Mouse (Mus musculus) embryonic fibroblast, embryonic 13.5 days (primary cell): ENCODE results near the gene Mettl5. TPM values are rescaled to one million over a fixed set of nuclear protein-coding genes. Genes with fewer than 3 reads are reported as not detected.
"Not testable (repeated sequence)": the region's sequence is repeated elsewhere in the genome, so short reads cannot be mapped to it uniquely, and the experiment has no call there.

Experiments used
- H3K27ac ChIP-seq: 2 replicates; pipeline ENCODE4 v1.5.1; 2012; ENCODE audit warnings: low read length, control low read depth, inconsistent platforms; ENCODE audit not compliant: insufficient read depth
- H3K4me1 ChIP-seq: 2 replicates; pipeline ENCODE4 v1.6.1; 2011; ENCODE audit warnings: low read length; ENCODE audit not compliant: control insufficient read depth, insufficient read depth
- H3K4me3 ChIP-seq: 2 replicates; pipeline ENCODE4 v1.5.1; 2011; ENCODE audit warnings: mild to moderate bottlenecking, control low read depth, low read length; ENCODE audit not compliant: insufficient read depth
- CTCF ChIP-seq: IDR thresholded peaks from 2 replicates; pipeline ENCODE4 v1.5.1; 2011; ENCODE audit warnings: mild to moderate bottlenecking, control low read depth, low read length, moderate library complexity, borderline replicate concordance; ENCODE audit not compliant: insufficient read depth
- POLR2A ChIP-seq: IDR thresholded peaks from 2 replicates; pipeline ENCODE4 v1.6.1; 2011; ENCODE audit warnings: low read depth, mild to moderate bottlenecking, control low read depth, low read length, moderate library complexity
- polyA plus RNA-seq: library from polyadenylated mRNA; stranded (reverse); fragments of >200 nt; gene quantifications from 2 replicates; pipeline ENCODE4 v1.2.4, GENCODE M21; 2011; ENCODE audit warnings: low read depth; ENCODE audit not compliant: missing spikeins, insufficient read length

Mettl5 gene
- 14.4 and 17.0 TPM in 2 replicates for polyA plus RNA-seq

GRCm38 (mm10) chr2:69885451-69886305, at the start of gene Mettl5:
Gene Mettl5, minus strand, starts transcription at chr2:69885615.
- peak; percentile 67; the same call in 1 of the 2 replicates for TF ChIP-seq CTCF
- TF ChIP-seq POLR2A = peak; percentile 93
- Histone ChIP-seq H3K27ac (peak within 1 kb of the TSS; percentile 48), H3K4me1 (peaks cover 6% of the 10 kb centered on the region; the same call in 1 of the 2 replicates), H3K4me3 (peak within 1 kb of the TSS; percentile 73)

- TF ChIP-seq POLR2A (no peak), CTCF (no peak)
- Histone ChIP-seq H3K4me3 (no peak overlapping the region), H3K27ac (peak overlapping the region; percentile 68; the same call in 1 of the 2 replicates), H3K4me1 (peaks cover 7% of the 10 kb centered on the region; the same call in 1 of the 2 replicates)
Measured at GRCm38 (mm10) chr2:69924943-69925342, 39.5 kb upstream of the Mettl5 start.

DNA sequence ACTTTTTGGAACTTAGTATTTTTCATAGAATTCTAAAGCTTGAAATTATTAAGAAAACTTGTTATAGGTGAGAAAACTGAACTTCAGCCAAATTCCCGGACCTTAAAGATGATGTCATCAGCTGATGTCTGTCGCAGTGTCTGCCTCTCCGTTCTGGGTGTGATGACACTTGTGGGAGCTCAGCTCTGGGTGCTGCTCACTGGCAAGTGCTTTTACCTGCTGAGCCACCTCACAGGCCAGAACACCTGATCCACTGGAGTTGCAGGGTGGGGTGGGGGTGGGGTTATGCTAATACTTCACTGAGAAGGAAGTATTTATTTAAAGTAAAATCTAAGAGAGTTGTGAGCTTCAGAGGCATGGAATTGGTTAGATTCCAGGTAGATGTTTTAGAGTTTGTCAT, 31.9 kb upstream of the Mettl5 start:
- H3K27ac ChIP-seq = no peak overlapping the region
- TF ChIP-seq CTCF (no peak), POLR2A (no peak)
- H3K4me3 ChIP-seq = no peak overlapping the region
- no peaks in the 10 kb centered on the region for H3K4me1 ChIP-seq

GRCm38 (mm10) chr2:69912801-69913200, 27.4 kb upstream of the Mettl5 start:
- no peak overlapping the region for H3K27ac ChIP-seq
- H3K4me3 ChIP-seq = no peak overlapping the region
- no peaks in the 10 kb centered on the region for H3K4me1 ChIP-seq
- TF ChIP-seq CTCF = no peak
- no peak for TF ChIP-seq POLR2A

- not testable (repeated sequence) for H3K27ac ChIP-seq, H3K4me3 ChIP-seq
Measured at GRCm38 (mm10) chr2:69907394-69907793, 22.0 kb upstream of the Mettl5 start.

DNA sequence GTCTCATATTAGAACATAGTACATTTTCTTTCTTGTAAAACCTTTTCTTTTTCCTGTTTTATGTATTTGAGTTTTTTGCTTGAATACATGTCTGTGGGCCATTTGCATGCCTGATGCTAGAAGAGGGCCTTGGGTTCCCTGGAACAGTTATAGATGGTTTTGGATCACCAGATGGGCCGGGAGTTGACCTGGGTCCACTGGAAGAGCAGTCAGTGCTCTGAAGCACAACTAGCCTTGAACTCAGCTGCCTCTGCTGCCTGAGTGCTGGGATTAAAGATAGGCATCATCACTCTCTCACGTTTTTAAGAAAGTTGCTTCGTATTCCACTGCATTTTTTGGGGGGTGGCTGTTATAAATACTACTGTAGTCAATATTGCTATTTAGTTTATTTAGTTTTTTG, 18.1 kb upstream of the Mettl5 start:
- no peaks in the 10 kb centered on the region for H3K4me1 ChIP-seq
- H3K4me3 ChIP-seq = no peak overlapping the region
- no peak overlapping the region for H3K27ac ChIP-seq
- TF ChIP-seq CTCF (no peak), POLR2A (no peak)

More at GRCm38 (mm10) chr2:69907394-69907793, 22.0 kb upstream of the Mettl5 start:
- H3K4me1 ChIP-seq = not testable (repeated sequence)

GRCm38 (mm10) chr2:69897618-69898575, 12.5 kb upstream of the Mettl5 start:
- Histone ChIP-seq H3K27ac (peak overlapping the region; percentile 30; the same call in 1 of the 2 replicates), H3K4me1 (no peaks in the 10 kb centered on the region), H3K4me3 (peak overlapping the region; percentile 98)
- TF ChIP-seq POLR2A = 0 out of 2 replicates have a peak, but pooled peaks have one; percentile 25
- no peak for TF ChIP-seq CTCF

- Histone ChIP-seq H3K4me3 (peak within 1 kb of the TSS; percentile 98), H3K27ac (peak within 1 kb of the TSS; percentile 30), H3K4me1 (no peaks in the 10 kb centered on the region)
- TF ChIP-seq POLR2A (peak; percentile 58; the same call in 1 of the 2 replicates), CTCF (no peak)
Measured at GRCm38 (mm10) chr2:69897039-69897617, 11.7 kb upstream of the Mettl5 start, which contains the start of gene Ubr3. Gene Ubr3, plus strand, starts transcription at chr2:69897246.

GRCm38 (mm10) chr2:69896224-69896581, 10.8 kb upstream of the Mettl5 start:
- Histone ChIP-seq H3K4me1 (no peaks in the 10 kb centered on the region), H3K27ac (no peak overlapping the region), H3K4me3 (no peak overlapping the region)
- no peak for TF ChIP-seq POLR2A
- TF ChIP-seq CTCF = no peak
